ENCODE assay signal across 21 mouse cellular contexts in genomic region chr4:141566187-141566586, GRCm38 (mm10). TPM values are rescaled to one million over a fixed set of nuclear protein-coding genes. Genes with fewer than 3 reads are reported as not detected.
"Had no signal": no experiment of that assay in that cellular context is flagged by ENCODE, and none has a peak within 500 bp of the region (broad histone marks: within the 10 kb centered on the region; RNA-seq: fewer than 3 reads in every experiment).

No protein-coding gene starts in this region.

- H3K9me3 ChIP-seq: kidney, embryonic 15.5 days; limb, embryonic 15.5 days; liver, embryonic 12.5 days; megakaryocyte, embryonic 14.5 days; midbrain, embryonic 15.5 days; neural tube, embryonic 13.5 days had no signal

- H3K9ac ChIP-seq: kidney, embryonic 15.5 days; limb, embryonic 15.5 days; liver, embryonic 12.5 days; lung, embryonic 14.5 days; midbrain, embryonic 15.5 days; neural tube, embryonic 13.5 days had no signal

- H3K27me3 ChIP-seq: kidney, embryonic 15.5 days; limb, embryonic 15.5 days; midbrain, embryonic 15.5 days; neural tube, embryonic 13.5 days had no signal

- H3K4me1 ChIP-seq: midbrain, embryonic 15.5 days; neural tube, embryonic 13.5 days had no signal

- H3K4me3 ChIP-seq: kidney, embryonic 15.5 days; limb, embryonic 15.5 days; liver, embryonic 12.5 days; megakaryocyte, embryonic 14.5 days; midbrain, embryonic 15.5 days; neural tube, embryonic 13.5 days had no signal

- H3K4me2 ChIP-seq: kidney, embryonic 15.5 days; limb, embryonic 15.5 days; liver, embryonic 12.5 days; lung, embryonic 14.5 days; midbrain, embryonic 11.5 days; midbrain, embryonic 15.5 days; neural tube, embryonic 13.5 days had no signal

- ATAC-seq: liver, embryonic 12.5 days; midbrain, embryonic 15.5 days had no signal

- H3K27ac ChIP-seq: liver, embryonic 12.5 days; macrophage; midbrain, embryonic 15.5 days; neural tube, embryonic 13.5 days had no signal

- DNase-seq: kidney, postnatal 14 days; layer of hippocampus, adult 9-11 months; layer of hippocampus, postnatal 36 days; lung, embryonic 14.5 days; lung, postnatal 14 days; retina, postnatal 1 day; right cerebral cortex, postnatal 4 days; spleen, adult 18-20 months; thymus, adult 2 months; thymus, postnatal 36 days had no signal

- H3K36me3 ChIP-seq: kidney, embryonic 15.5 days; limb, embryonic 15.5 days; liver, embryonic 12.5 days; midbrain, embryonic 15.5 days; neural tube, embryonic 13.5 days had no signal

RNA-seq across cellular contexts. Expression of gene Fblim1, which starts 39.7 kb away (rescaled TPM):
- total RNA-seq: monocyte, adult 5-6 weeks had no signal

RNA-seq across cellular contexts. Expression of gene Tmem82, which starts 52.2 kb away (rescaled TPM):
- total RNA-seq: monocyte, adult 5-6 weeks had no signal

RNA-seq across cellular contexts. Expression of gene Slc25a34, which starts 57.4 kb away (rescaled TPM):
- total RNA-seq: monocyte, adult 5-6 weeks had no signal
- polyA plus RNA-seq: limb, embryonic 11.5 days; liver, embryonic 12.5 days; lung, embryonic 14.5 days; midbrain, embryonic 11.5 days; stomach, embryonic 14.5 days had no signal
